Mouse (Mus musculus) E14TG2a.4 (cell line): ENCODE results near the gene Gabbr2.

ENCODE experiments used
- CTCF ChIP-seq: conservative IDR thresholded peaks from 2 replicates; pipeline ENCODE4 v1.5.1; 2014; ENCODE audit warnings: low read length
- POU5F1 ChIP-seq: IDR thresholded peaks from 2 replicates; pipeline ENCODE4 v1.6.1; 2014; ENCODE audit warnings: low read length, borderline replicate concordance

DNA sequence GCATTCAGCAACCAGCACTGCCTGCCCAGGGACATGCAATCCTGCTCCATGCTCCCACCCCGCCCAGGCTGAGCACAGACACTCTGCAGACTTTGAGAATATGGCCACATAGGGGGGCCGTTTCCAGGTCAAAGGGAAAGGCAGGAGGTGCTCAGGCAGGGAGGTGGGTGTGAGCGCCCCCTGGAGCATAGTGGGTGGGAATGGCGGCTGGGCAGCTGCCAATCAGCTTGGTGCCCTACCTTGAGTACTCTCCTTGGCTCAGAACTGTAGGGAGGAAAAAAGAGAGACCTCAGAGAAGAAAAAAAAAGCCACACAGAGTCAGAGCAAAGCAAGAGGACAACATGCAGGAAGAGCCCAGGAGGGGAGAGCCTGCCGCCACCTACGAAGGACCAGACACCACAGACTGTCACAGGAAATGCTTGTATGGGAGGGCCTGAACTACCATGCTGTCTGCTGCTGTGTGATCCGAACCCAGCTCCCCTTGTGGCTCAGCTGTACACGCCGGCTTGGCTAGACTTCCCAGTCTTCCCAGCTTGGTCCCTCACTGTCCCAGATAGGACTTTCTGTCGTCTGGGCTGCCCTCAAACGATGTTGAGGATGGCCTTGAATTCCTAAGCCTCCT, 373.4 kb downstream of the Gabbr2 start:
- TF ChIP-seq CTCF (peak; percentile 71), POU5F1 (no peak)
